Mouse (Mus musculus) testis, postnatal 14 days (tissue): Measurements from ENCODE around the gene Mier2.

Source experiments
- DNase-seq: peaks from one replicate; pipeline ENCODE4 v3.0.0; 2021; ENCODE audit warnings: low spot score

Mier2 gene

GRCm38 (mm10) chr10:79574796-79575195 lies 19.8 kb upstream of the Mier2 start:
- DNase-seq = no peak

DNA sequence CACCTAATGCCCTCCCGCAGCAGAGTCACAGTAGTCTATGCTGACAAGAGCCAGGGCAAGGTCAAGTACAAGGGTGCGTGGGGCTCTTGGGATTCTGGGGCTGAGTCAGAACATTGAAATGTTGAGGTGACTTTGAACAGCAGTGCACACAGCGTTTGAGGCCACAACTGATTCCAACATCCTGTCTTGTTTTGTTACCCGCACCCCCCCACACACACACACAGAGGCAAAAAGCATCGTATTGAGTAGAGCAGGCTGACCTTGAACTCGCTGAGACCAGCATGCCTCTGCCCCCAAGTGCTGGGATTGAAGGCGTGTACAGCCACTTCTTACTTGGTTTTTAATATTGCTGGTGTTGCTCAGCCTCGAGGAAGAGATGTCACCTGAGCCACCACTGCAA lies 19.4 kb upstream of the Mier2 start:
- no peak for DNase-seq

DNA sequence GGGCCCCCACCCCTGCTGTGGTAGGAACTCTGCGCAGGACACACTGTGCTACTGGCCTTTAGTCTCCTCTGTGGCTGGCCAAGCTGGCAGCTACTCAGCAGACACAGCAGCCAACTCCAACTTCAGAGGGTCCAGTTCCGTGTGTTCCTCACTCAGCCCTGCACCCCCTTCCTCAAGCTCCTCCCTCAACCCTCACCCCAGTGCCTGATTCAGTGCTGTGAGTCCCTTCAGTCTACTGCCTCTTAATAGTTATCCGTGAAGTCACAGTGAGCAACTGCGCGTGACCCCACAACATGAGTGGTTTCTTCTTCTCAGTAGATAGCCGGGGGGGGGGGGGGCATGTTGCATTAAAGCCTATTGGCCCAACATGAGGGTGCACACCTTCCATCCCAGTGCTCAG lies 18.6 kb upstream of the Mier2 start:
- DNase-seq = no peak

- DNase-seq = no peak
Observed at GRCm38 (mm10) chr10:79571314-79571713, 16.3 kb upstream of the Mier2 start.

GRCm38 (mm10) chr10:79569921-79570320 lies 14.9 kb upstream of the Mier2 start:
- DNase-seq = no peak

- DNase-seq = no peak
Observed at GRCm38 (mm10) chr10:79559716-79560115, 4.7 kb upstream of the Mier2 start.

DNA sequence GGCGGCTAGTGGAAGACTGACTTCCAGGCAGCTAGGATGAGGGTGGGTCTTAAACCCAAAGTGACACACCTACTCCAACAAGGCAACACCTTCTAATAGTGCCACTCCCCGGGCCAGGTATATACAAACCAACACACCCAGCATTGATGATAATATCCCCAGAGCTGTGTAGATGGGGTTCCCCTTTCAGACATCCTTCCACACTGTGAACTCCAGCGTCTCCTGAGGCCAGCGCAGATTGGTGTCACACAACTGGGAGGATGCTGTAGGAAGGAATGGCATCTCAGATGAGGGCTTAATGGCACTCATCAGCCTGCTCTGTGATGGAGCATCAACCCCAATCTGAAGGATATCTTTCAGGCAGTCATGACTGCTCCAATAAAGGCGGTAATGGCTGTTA lies 2.5 kb upstream of the Mier2 start:
- no peak for DNase-seq

DNA sequence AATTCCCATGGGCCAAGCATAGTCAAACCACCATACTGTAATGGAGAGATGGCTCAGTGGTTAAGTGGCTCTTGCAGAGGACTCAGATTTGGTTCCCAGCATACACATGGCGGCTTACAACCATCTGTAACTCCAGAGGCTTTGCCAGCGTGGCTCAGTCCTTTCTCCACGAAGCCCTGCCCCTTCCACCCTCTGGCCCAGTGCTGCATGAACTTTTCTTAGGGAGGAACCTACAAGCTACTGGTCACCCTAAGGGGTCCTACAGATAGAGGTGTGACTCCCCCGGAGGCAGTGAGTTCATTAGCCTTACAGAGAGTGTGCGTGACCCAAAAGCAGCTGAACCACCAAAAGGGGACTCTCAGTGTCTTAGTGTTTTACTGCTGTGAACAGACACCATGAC lies 2.0 kb upstream of the Mier2 start:
- DNase-seq = no peak

GRCm38 (mm10) chr10:79555238-79555724 lies 282 bp upstream of the Mier2 start:
- DNase-seq = no peak

DNA sequence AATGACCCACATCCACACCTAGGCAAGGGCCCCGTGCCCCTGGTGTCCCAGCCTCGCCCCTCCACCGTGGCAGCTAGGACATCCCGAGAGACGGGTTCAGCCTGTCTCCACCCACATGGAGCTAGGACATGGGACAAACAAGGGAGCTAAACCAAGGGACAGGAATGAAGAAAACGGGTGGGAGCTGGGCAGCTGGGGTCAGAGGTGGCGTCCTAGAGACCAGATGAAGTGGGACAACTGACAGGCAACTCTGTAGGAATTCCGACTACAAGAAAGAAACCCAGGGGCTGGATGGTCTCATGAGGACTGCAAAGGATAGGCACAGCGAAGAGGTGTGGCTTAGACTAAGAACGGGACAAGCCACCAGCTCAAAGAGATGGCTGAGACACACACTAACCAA lies 1.3 kb downstream of the Mier2 start:
- no peak for DNase-seq

DNA sequence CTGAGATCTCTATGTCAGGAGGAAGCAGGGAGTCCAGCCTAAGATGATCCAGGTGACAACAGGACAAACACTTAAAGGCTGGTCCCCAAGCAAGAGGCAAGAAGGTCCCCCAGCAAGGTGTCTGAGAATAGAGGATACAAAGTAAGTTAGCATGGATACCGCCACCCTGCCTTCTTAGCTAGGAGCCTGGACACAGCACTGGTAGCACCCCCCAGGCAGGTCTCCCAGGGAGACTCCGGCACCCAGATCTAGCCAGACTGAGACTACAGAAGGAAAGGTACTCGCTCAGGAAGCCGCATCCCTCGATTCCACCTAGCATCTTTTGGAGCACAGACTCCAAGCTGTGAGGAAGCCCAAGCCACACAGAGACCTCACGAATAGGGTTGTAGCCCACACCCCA lies 1.8 kb downstream of the Mier2 start:
- DNase-seq = no peak

GRCm38 (mm10) chr10:79552531-79552930 lies 2.5 kb downstream of the Mier2 start:
- DNase-seq = no peak

GRCm38 (mm10) chr10:79550366-79550765 lies 4.6 kb downstream of the Mier2 start:
- peak; percentile 64 for DNase-seq

- DNase-seq = no peak
Observed at GRCm38 (mm10) chr10:79548971-79549723, 5.9 kb downstream of the Mier2 start.

DNA sequence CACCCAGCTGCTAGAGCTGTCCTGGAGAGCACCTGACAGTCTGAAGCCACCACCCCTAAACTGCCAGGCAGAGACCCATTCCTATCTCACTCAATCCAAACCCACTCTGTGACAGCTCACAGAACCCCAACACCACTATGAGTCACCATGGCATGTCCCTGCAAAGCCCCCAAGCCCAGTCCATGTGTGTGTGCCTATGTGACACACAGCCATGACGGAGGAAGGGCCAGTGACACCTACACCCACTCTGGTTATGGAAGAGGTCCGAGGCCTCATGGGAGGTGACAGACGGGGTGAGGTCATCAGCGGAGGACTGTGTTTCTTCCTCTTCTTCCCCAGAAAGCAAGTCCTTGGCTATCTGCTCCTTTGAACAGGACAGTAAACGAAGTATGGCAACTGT lies 6.5 kb downstream of the Mier2 start:
- DNase-seq = no peak

DNA sequence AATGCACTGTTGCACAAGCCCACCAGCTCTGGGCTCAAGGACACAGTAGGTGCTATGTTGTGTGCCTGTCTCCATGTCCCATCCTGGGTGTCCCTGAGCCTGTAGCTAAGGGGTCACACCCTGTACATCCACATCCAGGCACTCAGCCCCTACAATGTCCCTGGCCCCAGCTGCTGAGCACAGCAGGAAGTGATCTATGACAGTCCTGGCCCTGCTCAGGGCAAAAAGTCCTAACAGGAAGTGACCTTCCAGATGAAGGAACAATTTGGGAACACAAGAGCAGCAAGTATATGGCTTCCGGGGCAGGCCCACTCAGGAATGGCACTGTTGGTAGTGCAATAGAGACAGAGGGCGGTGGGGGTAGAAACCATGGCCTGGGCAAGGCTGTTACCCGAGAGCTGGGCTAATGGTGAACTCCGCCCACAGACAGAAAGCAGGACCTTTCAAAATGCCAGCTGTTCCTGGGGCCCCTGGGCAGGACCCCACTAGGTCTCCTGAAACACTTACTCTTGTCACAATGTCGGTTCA lies 7.8 kb downstream of the Mier2 start:
- no peak for DNase-seq

DNA sequence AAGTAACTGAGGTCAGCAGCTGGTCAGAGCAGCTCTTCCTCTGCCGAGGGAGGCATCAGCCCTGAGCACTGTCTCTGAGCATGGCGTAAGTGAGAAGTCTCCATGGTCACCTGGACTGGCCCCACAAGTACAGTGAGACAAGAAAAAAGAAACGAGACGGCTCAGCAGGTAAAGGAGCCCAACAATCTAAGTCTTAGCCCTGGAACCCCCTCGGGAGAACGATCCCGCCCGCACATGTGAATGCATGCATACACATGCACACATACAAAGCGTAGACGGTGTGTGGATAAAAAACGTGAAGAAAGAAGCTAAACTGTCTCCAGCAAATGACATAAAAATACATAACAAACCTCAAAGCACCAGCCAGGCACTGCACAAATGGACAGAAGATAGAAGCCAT lies 8.5 kb downstream of the Mier2 start:
- no peak for DNase-seq

DNA sequence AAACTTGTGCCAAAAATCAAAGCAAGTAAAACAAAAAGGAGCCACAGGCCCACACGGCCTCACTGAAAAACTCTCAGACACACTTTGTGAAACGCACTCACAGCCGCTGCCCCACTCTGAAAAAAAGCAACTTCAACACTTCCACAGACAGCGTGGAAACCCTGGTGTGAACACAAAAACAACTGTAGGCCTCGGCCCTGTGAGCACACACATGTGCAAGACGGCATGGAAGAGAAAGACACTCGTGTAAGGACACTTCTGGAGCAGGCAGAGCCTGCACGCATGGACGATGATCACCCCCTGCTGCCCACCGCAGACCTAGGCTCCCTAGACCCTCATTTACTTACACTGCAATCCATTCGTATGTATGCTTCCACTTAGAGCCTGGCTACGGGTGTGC lies 9.1 kb downstream of the Mier2 start:
- DNase-seq = no peak

- DNase-seq = no peak
Observed at GRCm38 (mm10) chr10:79544631-79545030, 10.4 kb downstream of the Mier2 start.

DNA sequence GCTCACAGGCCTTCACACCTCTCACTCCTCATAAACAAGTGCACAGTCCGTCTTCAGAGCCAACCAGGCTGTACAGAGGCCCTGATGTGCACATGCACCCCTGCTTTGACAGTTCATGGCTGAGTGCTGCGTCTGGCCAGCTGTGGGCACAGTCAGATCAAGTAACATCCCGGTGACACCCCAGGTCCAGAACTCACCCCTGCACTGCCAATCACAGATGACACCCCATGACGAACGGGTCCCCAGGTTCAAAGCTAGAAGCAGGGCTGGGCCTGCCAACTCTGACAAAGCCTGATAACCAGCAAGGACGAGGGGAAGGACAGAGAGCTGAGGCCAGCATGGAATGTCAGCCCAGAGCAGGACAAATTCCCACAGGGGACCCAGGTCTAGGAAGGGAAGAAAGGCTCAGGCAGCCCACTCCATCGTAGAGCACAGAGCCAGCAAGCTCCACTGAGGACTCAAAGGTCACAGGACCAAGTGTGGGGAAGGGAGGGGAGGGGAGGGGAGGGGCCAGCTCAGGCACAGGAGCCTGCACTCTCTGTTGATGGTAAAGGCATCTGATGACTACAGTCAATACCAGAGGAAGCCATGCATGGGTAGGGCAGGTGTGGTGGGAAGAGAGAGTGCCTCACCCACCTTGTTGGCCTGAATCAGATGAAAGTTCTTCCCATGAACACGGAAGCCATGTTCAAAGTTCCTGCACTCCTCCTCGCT lies 11.0 kb downstream of the Mier2 start:
- no peak for DNase-seq

DNA sequence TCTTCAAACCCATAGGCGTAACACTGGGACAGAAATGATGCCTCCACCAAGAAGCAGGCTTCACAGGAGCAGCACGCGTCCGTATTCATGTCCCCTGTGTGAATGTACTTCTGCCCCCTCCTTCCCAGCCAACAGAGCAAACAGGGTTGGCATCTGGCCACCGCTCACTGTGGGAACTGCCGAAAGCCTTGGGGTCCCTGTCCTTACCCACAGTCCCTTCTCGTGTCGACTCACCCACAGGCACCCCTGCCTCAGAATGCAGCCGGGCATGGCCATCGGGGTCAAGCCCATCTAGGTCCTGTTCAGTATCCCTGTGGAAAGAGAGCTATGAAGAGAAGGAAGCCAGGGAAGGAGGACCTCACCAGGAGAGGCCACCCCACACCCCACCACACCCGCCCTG lies 12.8 kb downstream of the Mier2 start:
- DNase-seq = no peak

DNA sequence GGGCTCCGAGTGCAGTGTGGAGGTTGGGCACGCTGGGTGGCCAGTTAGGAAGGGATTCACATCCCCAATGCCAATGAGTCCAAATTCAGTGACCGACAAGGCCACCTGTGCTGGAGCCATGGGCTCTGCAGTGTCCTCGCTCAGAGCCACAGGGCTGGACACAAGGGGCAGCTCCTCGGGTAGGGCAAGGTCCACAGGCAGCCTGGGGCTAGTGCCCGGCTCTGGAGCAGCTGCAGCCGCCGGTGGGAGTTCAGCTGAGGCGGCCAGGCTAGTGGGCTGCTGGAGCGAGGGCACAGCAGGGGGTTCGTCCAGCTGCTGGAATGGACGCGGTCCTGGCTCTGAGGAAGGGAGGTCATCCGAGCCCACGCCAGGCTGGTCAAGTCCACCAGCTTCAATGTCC lies 13.5 kb downstream of the Mier2 start:
- DNase-seq = no peak

DNA sequence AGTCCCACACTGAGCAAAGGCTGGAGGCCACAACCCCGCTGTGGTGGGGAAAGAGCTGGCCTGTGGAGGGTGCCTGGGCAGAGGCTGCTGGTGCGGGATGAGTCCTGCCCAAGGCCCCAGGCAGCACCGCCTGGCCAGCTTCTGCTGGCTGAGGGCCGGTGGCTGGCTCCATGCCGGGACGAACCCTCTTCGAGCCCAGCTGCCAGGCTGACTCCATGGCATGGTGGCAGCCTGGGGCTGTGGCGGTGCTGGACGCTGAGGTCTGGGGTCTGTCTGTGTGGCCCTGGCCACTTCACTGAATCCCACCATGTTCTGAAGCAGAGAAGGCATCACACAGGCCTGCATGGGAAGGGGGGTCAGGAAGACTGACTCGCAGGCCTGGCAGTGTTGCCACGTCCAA lies 14.3 kb downstream of the Mier2 start:
- no peak for DNase-seq
